Mouse (Mus musculus): ENCODE data around the gene Phgr1. TPM values are rescaled to one million over a fixed set of nuclear protein-coding genes. Genes with fewer than 3 reads are reported as not detected.
A peak's percentile ranks its signal among the peaks of the same experiment; 100 is the strongest.

Gene Phgr1
- polyA plus RNA-seq, 1 experiment from 2014 or later: not detected

- Histone ChIP-seq H3K9me3 (replicated peaks; ENCODE audit: control insufficient read depth, low read length) (no peaks in the 10 kb centered on the region), H3K27me3 (ENCODE audit: control insufficient read depth, insufficient read depth, low read length) (peaks cover 16% of the 10 kb centered on the region), H3K36me3 (ENCODE audit: control insufficient read depth, insufficient read depth, low read length) (no peaks in the 10 kb centered on the region), H3K4me2 (no peak overlapping the region), H3K27ac (ENCODE audit: low read depth, low read length) (no peak overlapping the region), H3K9ac (ENCODE audit: low read depth, low read length) (no peak overlapping the region), H3K4me1 (ENCODE audit: control insufficient read depth, insufficient read depth, low read length) (peaks cover 22% of the 10 kb centered on the region), H3K4me3 (ENCODE audit: low read depth, low read length) (no peak overlapping the region)
- WGBS (ENCODE audit: insufficient replicate concordance): 66% methylated on average over 4 of the region's 4 CpGs
- no peak for ATAC-seq (replicated peaks; ENCODE audit: insufficient number of reproducible peaks, low FRiP score, low TSS enrichment)
Measured at GRCm38 (mm10) chr2:118756103-118756502, 16.5 kb upstream of the Phgr1 start.

GRCm38 (mm10) chr2:118759828-118760227, 12.7 kb upstream of the Phgr1 start:
- Histone ChIP-seq H3K36me3 (ENCODE audit: control insufficient read depth, insufficient read depth, low read length) (no peaks in the 10 kb centered on the region), H3K4me1 (ENCODE audit: control insufficient read depth, insufficient read depth, low read length) (peaks cover 32% of the 10 kb centered on the region), H3K4me3 (ENCODE audit: low read depth, low read length) (no peak overlapping the region), H3K9me3 (replicated peaks; ENCODE audit: control insufficient read depth, low read length) (no peaks in the 10 kb centered on the region), H3K4me2 (peak overlapping the region; percentile 25), H3K27me3 (ENCODE audit: control insufficient read depth, insufficient read depth, low read length) (peaks cover 16% of the 10 kb centered on the region), H3K27ac (ENCODE audit: low read depth, low read length) (no peak overlapping the region), H3K9ac (ENCODE audit: low read depth, low read length) (no peak overlapping the region)
- 12% methylated on average over 8 of the region's 8 CpGs for WGBS (ENCODE audit: insufficient replicate concordance)
- no peak for ATAC-seq (replicated peaks; ENCODE audit: insufficient number of reproducible peaks, low FRiP score, low TSS enrichment)

GRCm38 (mm10) chr2:118760311-118761025, 12.1 kb upstream of the Phgr1 start:
- Histone ChIP-seq H3K9ac (ENCODE audit: low read depth, low read length) (no peak overlapping the region), H3K9me3 (replicated peaks; ENCODE audit: control insufficient read depth, low read length) (no peaks in the 10 kb centered on the region), H3K4me3 (ENCODE audit: low read depth, low read length) (no peak overlapping the region), H3K27ac (ENCODE audit: low read depth, low read length) (no peak overlapping the region), H3K4me2 (no peak overlapping the region), H3K27me3 (ENCODE audit: control insufficient read depth, insufficient read depth, low read length) (peaks cover 16% of the 10 kb centered on the region), H3K36me3 (ENCODE audit: control insufficient read depth, insufficient read depth, low read length) (no peaks in the 10 kb centered on the region), H3K4me1 (ENCODE audit: control insufficient read depth, insufficient read depth, low read length) (peaks cover 32% of the 10 kb centered on the region)
- no peak for ATAC-seq (replicated peaks; ENCODE audit: insufficient number of reproducible peaks, low FRiP score, low TSS enrichment)
- WGBS (ENCODE audit: insufficient replicate concordance): 79% methylated on average over 11 of the region's 11 CpGs

GRCm38 (mm10) chr2:118761358-118761757, 11.2 kb upstream of the Phgr1 start:
- peak overlapping the region; percentile 94 for H3K27ac ChIP-seq (ENCODE audit: low read depth, low read length)
- WGBS (ENCODE audit: insufficient replicate concordance): 81% methylated on average over 12 of the region's 12 CpGs
- peaks cover 32% of the 10 kb centered on the region for H3K4me1 ChIP-seq (ENCODE audit: control insufficient read depth, insufficient read depth, low read length)
- H3K9me3 ChIP-seq (replicated peaks; ENCODE audit: control insufficient read depth, low read length): no peaks in the 10 kb centered on the region
- H3K4me3 ChIP-seq (ENCODE audit: low read depth, low read length): no peak overlapping the region
- no peaks in the 10 kb centered on the region for H3K36me3 ChIP-seq (ENCODE audit: control insufficient read depth, insufficient read depth, low read length)
- ATAC-seq (replicated peaks; ENCODE audit: insufficient number of reproducible peaks, low FRiP score, low TSS enrichment): no peak
- peak overlapping the region; percentile 72 for H3K4me2 ChIP-seq
- H3K27me3 ChIP-seq (ENCODE audit: control insufficient read depth, insufficient read depth, low read length): peaks cover 16% of the 10 kb centered on the region
- peak overlapping the region; percentile 70 for H3K9ac ChIP-seq (ENCODE audit: low read depth, low read length)

- WGBS (ENCODE audit: insufficient replicate concordance): 6% methylated on average over 29 of the region's 29 CpGs
- no peaks in the 10 kb centered on the region for H3K9me3 ChIP-seq (replicated peaks; ENCODE audit: control insufficient read depth, low read length)
- H3K36me3 ChIP-seq (ENCODE audit: control insufficient read depth, insufficient read depth, low read length): no peaks in the 10 kb centered on the region
- H3K9ac ChIP-seq (ENCODE audit: low read depth, low read length): peak within 1 kb of the TSS; percentile 70
- H3K4me2 ChIP-seq: peak within 1 kb of the TSS; percentile 72
- peak within 1 kb of the TSS; percentile 34 for H3K4me3 ChIP-seq (ENCODE audit: low read depth, low read length)
- H3K4me1 ChIP-seq (ENCODE audit: control insufficient read depth, insufficient read depth, low read length): peaks cover 32% of the 10 kb centered on the region
- H3K27ac ChIP-seq (ENCODE audit: low read depth, low read length): peak within 1 kb of the TSS; percentile 94
- H3K27me3 ChIP-seq (ENCODE audit: control insufficient read depth, insufficient read depth, low read length): peaks cover 16% of the 10 kb centered on the region
- peak; percentile 73 for ATAC-seq (replicated peaks; ENCODE audit: insufficient number of reproducible peaks, low FRiP score, low TSS enrichment)
Measured at GRCm38 (mm10) chr2:118761906-118762783, 10.4 kb upstream of the Phgr1 start, which contains the start of gene Ccdc9b. Gene Ccdc9b (minus strand): TSS chr2:118762661.

- 5% methylated on average over 10 of the region's 10 CpGs for WGBS (ENCODE audit: insufficient replicate concordance)
- Histone ChIP-seq H3K4me1 (ENCODE audit: control insufficient read depth, insufficient read depth, low read length) (peaks cover 32% of the 10 kb centered on the region), H3K4me2 (peak overlapping the region; percentile 72), H3K9ac (ENCODE audit: low read depth, low read length) (no peak overlapping the region), H3K9me3 (replicated peaks; ENCODE audit: control insufficient read depth, low read length) (no peaks in the 10 kb centered on the region), H3K4me3 (ENCODE audit: low read depth, low read length) (peak overlapping the region; percentile 34; the same call in 1 of the 2 replicates), H3K27ac (ENCODE audit: low read depth, low read length) (peak overlapping the region; percentile 94; the same call in 1 of the 2 replicates), H3K27me3 (ENCODE audit: control insufficient read depth, insufficient read depth, low read length) (peaks cover 16% of the 10 kb centered on the region), H3K36me3 (ENCODE audit: control insufficient read depth, insufficient read depth, low read length) (no peaks in the 10 kb centered on the region)
- no peak for ATAC-seq (replicated peaks; ENCODE audit: insufficient number of reproducible peaks, low FRiP score, low TSS enrichment)
Measured at GRCm38 (mm10) chr2:118762784-118763148, 9.8 kb upstream of the Phgr1 start.

- Histone ChIP-seq H3K9me3 (replicated peaks; ENCODE audit: control insufficient read depth, low read length) (no peaks in the 10 kb centered on the region), H3K4me2 (no peak overlapping the region), H3K27me3 (ENCODE audit: control insufficient read depth, insufficient read depth, low read length) (peaks cover 13% of the 10 kb centered on the region), H3K4me3 (ENCODE audit: low read depth, low read length) (no peak overlapping the region), H3K9ac (ENCODE audit: low read depth, low read length) (0 out of 2 replicates have a peak overlapping the region, but pooled peaks have one; percentile 22), H3K4me1 (ENCODE audit: control insufficient read depth, insufficient read depth, low read length) (peaks cover 32% of the 10 kb centered on the region), H3K36me3 (ENCODE audit: control insufficient read depth, insufficient read depth, low read length) (no peaks in the 10 kb centered on the region), H3K27ac (ENCODE audit: low read depth, low read length) (peak overlapping the region; percentile 94; the same call in 1 of the 2 replicates)
- ATAC-seq (replicated peaks; ENCODE audit: insufficient number of reproducible peaks, low FRiP score, low TSS enrichment): no peak
- 62% methylated on average over 7 of the region's 7 CpGs for WGBS (ENCODE audit: insufficient replicate concordance)
Measured at GRCm38 (mm10) chr2:118763469-118763868, 9.1 kb upstream of the Phgr1 start.

- no peaks in the 10 kb centered on the region for H3K9me3 ChIP-seq (replicated peaks; ENCODE audit: control insufficient read depth, low read length)
- H3K27ac ChIP-seq (ENCODE audit: low read depth, low read length): no peak overlapping the region; the same call in 1 of the 2 replicates
- H3K4me1 ChIP-seq (ENCODE audit: control insufficient read depth, insufficient read depth, low read length): peaks cover 32% of the 10 kb centered on the region
- WGBS (ENCODE audit: insufficient replicate concordance): 17% methylated on average over 11 of the region's 11 CpGs
- no peaks in the 10 kb centered on the region for H3K36me3 ChIP-seq (ENCODE audit: control insufficient read depth, insufficient read depth, low read length)
- peak overlapping the region; percentile 25; the same call in 1 of the 2 replicates for H3K4me2 ChIP-seq
- peaks cover 6% of the 10 kb centered on the region; the same call in 1 of the 2 replicates for H3K27me3 ChIP-seq (ENCODE audit: control insufficient read depth, insufficient read depth, low read length)
- H3K4me3 ChIP-seq (ENCODE audit: low read depth, low read length): no peak overlapping the region
- no peak overlapping the region for H3K9ac ChIP-seq (ENCODE audit: low read depth, low read length)
- ATAC-seq (replicated peaks; ENCODE audit: insufficient number of reproducible peaks, low FRiP score, low TSS enrichment): no peak
Measured at GRCm38 (mm10) chr2:118764094-118764831, 8.3 kb upstream of the Phgr1 start.
